Mouse (Mus musculus): ENCODE measurements around the gene Zfp429.

DNA sequence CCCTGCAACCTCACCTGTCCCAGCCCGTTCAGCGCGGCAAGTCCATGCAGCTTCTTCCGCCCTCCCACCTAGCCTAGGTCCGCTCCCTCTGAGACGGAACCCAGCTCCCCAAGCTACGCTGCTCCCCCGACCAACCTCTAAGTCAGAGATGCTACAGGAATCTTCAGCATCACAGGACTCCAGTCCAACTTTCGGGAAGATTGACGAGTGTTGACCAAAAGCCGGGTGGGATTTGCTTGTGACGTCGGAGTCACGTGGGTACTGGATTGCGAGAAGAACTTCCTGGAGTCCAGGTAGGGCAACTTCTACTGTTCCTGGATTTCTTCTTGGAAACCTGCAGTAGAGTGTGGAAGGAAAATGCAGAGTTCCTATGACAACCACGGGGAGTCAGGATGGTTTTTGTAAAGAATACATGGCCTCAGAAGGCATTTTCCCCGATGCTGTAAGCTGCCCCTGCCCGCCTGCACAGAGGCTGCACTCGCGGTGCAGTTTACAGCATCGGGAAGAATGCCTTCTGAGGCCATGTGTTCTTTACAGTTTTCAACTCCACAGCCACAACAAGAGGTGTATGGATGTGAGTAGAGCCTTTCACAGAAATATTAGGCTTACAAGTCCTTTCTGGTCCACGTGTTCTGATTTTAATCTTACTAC is 21.7 kb upstream of the Zfp429 start, which contains the start of gene Zfp459:
- no peak; the same call in 1 of the 2 replicates for TF ChIP-seq EP300 (IDR thresholded peaks at IDR 0.05; ENCODE audit: insufficient read depth, low read depth, low read length)
- TF ChIP-seq CTCF (IDR thresholded peaks at IDR 0.05; ENCODE audit: low read depth, low read length), result no peak

Data from ES-Bruce4 (cell line).